Mouse (Mus musculus) left cerebral cortex, postnatal 14 days (tissue): ENCODE data around the gene Afm. TPM values are rescaled to one million over a fixed set of nuclear protein-coding genes. Genes with fewer than 3 reads are reported as not detected.
A peak's percentile ranks its signal among the peaks of the same experiment; 100 is the strongest.

Source experiments
- DNase-seq, 2 experiments: peaks; one replicate each; pipeline ENCODE4 v3.0.0; 2021 to 2022; ENCODE audit warnings: low spot score in 2 of 2, mixed read lengths in 1 of 2
- intact Hi-C: fragments of 180-260 bp; cut with DNase I; formaldehyde crosslinking; loops from one replicate; pipeline ENCODE4 v1.15.1; 2025
- total RNA-seq, 2 experiments: library from RNA; stranded (reverse); gene quantifications; 2 replicates each; pipeline ENCODE4 v1.2.3; 2021

Gene Afm
- total RNA-seq, 2 experiments from 2014 or later, result not detected

DNA sequence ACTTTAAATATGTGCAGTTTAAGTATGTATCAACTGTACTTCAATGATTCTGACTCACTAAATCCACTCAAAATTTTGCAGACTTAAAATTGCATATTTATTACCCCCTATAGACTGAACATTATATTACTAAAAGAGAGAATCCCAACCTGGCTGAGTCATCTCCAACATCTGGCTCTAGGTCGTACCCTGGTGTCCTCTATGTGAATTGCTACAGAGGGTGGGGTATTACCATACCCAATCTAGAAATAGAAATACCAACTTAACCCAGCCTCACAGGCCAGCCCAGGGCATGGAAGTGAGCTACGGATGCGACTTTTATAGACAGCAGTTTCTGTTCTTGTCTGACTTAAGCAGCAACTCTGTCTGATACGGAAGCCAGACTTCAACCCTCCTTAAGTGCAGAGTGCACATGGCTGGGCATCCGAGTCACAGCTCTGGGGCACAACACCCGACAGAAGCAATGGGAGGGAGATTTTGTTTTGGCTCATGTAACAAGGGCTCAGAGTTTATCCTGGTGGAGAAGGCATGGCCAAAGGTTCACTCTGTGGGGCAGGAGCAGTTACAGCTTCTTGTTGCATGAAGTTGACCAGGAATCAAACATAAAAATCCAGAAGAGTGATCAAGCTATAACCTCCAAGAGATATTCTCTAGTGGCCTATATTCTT lies 6.3 kb upstream of the Afm start:
- DNase-seq, result peak in 1 of 2 experiments; percentile 11

DNA sequence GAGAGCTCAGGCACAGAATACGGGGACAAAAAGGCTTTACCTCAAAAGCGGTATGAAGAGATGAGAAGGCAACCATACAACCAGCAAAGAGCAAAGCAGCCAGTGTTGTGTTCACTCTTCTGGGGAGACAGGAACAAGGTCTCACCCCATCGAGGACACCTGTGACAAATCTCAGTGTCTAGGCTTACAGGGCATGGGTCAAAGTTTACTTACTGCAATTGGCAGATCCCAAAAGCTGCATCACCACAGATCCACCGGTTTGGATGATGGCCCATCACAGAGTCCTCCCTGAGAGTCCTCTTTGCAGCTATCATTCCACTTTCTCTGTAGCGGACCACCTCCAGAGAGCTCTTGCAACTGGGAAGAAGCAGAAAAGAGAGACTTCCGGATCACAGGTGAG lies 3.2 kb upstream of the Afm start:
- intact Hi-C loops, result no loop called here
- DNase-seq, result no peak

More for the DNA sequence above, 6.3 kb upstream of the Afm start:
- intact Hi-C loops, result no loop called here

GRCm38 (mm10) chr5:90551191-90551590 lies 32.5 kb downstream of the Afm start:
- intact Hi-C loops, result no loop called here
- no peak for DNase-seq

DNA sequence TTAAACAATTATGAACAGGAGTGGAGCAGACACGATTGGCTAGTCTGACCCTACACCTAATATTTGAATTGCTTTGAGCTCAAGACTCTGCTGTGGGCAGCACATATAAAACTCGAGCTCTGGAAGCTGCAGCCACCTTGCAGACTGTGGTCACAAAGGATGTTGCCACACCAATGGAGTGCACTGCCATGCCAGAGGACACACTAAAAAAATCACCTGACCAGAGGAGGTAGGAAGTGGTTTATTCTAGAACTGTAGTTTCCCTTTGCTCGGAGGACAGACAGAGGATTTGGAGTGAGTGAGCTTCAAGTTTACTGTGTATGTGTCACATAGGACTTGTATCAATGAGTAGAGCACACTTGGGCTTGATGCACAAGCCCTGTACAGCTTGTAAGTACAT lies 37.3 kb downstream of the Afm start:
- DNase-seq, result no peak
- intact Hi-C loops, result no loop called here

DNA sequence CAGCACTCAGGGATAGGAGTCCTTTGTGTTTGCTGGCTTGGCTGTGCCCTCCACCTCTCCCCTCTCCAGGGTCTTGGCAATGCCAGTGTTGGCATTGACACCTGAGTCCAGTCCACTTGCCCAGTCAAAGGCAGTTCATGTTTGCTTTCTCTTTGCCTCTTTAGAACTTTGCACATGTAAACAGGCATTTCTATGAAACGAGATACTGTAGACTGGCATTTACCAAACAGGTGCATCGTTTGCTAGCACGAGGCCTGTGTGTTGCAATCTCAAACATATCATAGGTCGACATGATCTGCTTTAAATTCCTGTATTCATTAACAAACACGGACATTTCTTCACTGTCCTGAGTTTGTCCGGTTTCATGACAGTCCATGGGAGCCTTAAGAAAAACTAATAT lies 42.0 kb downstream of the Afm start, which contains the start of gene 5830473C10Rik:
TSS of gene 5830473C10Rik (plus strand) at position 365 of the 400 bp plus-strand sequence.
- intact Hi-C loops, result no loop called here
- no peak for DNase-seq

- intact Hi-C loops, result no loop called here
- peak; percentile 57 to 77 for DNase-seq
Observed at GRCm38 (mm10) chr5:90561721-90562275, 43.1 kb downstream of the Afm start.

- intact Hi-C loops, result no loop called here
- DNase-seq, result no peak
Observed at GRCm38 (mm10) chr5:90562880-90563279, 44.1 kb downstream of the Afm start.

GRCm38 (mm10) chr5:90564161-90564560 lies 45.4 kb downstream of the Afm start:
- DNase-seq, result peak in 1 of 2 experiments; percentile 13
- intact Hi-C loops, result no loop called here

- intact Hi-C loops, result no loop called here
Observed at GRCm38 (mm10) chr5:90565205-90565604, 46.5 kb downstream of the Afm start.

DNA sequence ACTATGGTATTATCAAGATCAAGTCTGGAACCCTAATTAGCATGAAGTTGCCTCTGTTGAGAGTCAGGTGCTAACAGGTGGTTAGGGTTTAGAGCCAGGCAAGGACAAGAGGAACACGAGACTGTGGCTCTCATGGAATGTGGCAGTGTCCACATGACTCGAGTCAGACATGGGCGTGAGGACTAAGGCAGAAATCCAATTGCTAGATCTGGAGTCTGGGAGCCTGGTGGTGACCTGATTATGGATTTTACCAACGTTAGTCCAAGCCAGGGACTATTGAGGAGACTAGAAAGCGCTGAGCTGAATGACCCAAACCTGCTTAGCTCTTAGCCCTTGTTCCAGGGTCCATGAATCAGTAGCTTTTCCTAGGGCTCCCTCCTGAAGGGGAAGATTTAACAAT lies 49.1 kb downstream of the Afm start:
- DNase-seq, result no peak
- intact Hi-C loops, result no loop called here

More at GRCm38 (mm10) chr5:90565205-90565604, 46.5 kb downstream of the Afm start:
- DNase-seq, result peak in 1 of 2 experiments; percentile 40

DNA sequence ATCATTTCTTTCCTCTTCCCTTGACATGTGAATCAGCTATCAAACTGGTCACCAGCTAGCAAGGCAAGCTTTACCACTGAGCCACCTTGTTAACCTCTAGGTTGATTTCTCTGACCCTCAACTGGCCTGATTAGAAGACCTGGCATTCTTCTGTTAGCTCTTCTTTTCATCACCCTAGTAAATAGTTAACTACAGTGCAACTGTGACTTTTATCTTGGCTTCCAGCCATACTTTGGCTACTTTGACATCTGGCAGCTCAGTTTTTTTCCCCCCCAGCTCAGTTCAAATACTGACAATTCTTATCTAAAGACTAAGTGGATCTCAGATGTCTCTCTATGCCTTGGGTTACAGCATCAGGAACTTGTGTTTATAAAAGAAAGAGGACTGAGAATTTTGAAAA lies 49.6 kb downstream of the Afm start:
- no peak for DNase-seq
- intact Hi-C loops, result no loop called here

DNA sequence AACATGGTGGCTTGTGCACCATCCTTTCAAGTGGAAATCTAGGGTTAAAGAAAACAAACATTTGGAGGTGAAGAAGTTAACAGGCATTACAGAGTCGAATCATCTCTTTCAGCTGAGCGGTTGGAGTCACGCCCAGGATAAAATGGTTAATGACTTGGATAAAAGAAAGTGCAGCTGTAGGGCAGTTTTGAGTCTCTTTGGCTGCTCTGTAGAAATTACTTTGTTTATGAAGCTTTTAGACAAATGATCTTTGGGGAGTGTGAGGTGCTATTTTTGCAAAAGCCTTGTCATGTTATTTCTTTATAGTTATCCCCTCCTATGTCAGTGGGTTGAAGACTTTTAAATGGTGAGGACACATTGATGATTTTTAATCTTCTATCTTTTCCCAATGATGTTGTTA lies 52.5 kb downstream of the Afm start:
- no peak for DNase-seq
- intact Hi-C loops, result no loop called here

GRCm38 (mm10) chr5:90577751-90578150 lies 59.0 kb downstream of the Afm start:
- DNase-seq, result no peak
- intact Hi-C loops, result no loop called here

- DNase-seq, result no peak
- intact Hi-C loops, result no loop called here
Observed at GRCm38 (mm10) chr5:90579556-90579955, 60.8 kb downstream of the Afm start.

GRCm38 (mm10) chr5:90582179-90582578 lies 63.4 kb downstream of the Afm start:
- intact Hi-C loops, result no loop called here
- DNase-seq, result no peak

- DNase-seq, result no peak
- intact Hi-C loops, result loop anchor here (5.0 kb wide), 1 partner anchor 82 kb away; no protein-coding TSS in a partner anchor
Observed at GRCm38 (mm10) chr5:90584799-90585198, 66.1 kb downstream of the Afm start.

DNA sequence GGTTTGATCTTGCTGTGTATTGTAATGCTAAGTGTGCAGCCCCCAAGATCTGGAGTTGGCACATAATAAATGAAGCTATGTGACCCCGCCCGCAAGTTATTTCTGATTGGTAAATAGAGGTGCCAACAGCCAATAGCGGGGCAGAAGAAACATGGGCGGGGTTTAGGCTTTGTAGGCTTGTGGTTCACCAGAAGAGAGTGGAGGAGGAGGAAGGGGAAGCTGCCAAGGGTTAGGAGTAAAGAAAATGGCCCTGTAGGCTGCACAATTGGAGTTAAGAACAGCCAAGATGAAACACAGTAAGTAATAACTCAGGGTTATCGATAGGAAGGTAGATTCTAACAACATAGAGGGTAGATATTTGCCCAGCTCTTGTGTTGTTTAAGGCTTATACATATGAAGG lies 67.8 kb downstream of the Afm start:
- no peak for DNase-seq
- intact Hi-C loops, result loop anchor here (5.0 kb wide), 1 partner anchor 84 kb away; no protein-coding TSS in a partner anchor

DNA sequence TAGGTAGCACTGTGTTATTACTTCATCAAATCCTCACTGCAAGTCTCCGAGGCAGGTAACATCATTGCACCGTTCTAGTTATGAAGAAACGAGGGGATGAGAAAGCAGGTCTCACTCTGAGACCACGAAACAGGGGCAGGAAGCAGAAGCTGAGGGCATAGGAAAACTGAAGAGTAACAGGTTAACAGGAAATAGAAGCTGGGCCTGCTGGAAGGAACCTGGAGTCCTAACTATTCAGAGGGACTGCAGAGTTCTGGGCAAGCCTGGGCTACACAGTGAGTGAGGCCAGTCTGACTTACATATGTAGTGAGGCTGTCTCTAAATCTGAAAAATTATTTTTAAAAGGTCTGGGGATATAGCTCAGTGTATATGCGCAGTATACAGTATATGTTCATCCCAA lies 69.4 kb downstream of the Afm start:
- intact Hi-C loops, result loop anchor here (2.0 to 5.0 kb wide), 2 partner anchors 86 to 183 kb away; no protein-coding TSS in a partner anchor

GRCm38 (mm10) chr5:90588708-90589595 lies 70.2 kb downstream of the Afm start:
- peak; percentile 91 to 93 for DNase-seq
- intact Hi-C loops, result loop anchor here (2.0 to 5.0 kb wide), 2 partner anchors 87 to 184 kb away; no protein-coding TSS in a partner anchor

More for the DNA sequence above, 69.4 kb downstream of the Afm start:
- DNase-seq, result no peak

- no peak for DNase-seq
- intact Hi-C loops, result loop anchor here (10.0 kb wide), 1 partner anchor 366 kb away; the partner anchor contains the start of gene Cox18
Observed at GRCm38 (mm10) chr5:90590676-90591075, 71.9 kb downstream of the Afm start.
